Mouse (Mus musculus) 416B (cell line): ENCODE data around the gene Ncs1.

ENCODE experiments used
- DNase-seq: peaks from one replicate; pipeline ENCODE4 v3.0.0; 2011; ENCODE audit warnings: low read depth

Ncs1 gene

DNA sequence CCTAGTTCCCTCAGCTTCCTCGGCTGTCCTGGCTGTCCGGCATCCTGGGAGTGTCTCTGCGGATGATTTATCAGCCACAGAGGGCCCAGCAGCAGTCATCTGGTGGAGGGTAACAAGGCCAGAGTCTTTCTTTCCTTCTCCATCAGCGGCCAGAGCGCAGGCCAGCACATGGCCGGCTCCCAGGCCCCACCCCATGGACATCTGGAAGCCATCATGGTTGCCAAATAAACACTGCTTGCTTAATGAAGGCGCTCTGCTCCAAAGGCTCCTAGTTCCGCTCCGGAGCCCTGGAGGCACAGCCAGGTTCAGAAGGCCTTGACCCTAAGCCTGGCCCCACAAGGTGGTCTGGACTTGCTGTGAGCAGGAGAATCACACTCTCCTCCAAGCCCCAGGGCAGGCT is 94.2 kb downstream of the Ncs1 start:
- no peak for DNase-seq

DNA sequence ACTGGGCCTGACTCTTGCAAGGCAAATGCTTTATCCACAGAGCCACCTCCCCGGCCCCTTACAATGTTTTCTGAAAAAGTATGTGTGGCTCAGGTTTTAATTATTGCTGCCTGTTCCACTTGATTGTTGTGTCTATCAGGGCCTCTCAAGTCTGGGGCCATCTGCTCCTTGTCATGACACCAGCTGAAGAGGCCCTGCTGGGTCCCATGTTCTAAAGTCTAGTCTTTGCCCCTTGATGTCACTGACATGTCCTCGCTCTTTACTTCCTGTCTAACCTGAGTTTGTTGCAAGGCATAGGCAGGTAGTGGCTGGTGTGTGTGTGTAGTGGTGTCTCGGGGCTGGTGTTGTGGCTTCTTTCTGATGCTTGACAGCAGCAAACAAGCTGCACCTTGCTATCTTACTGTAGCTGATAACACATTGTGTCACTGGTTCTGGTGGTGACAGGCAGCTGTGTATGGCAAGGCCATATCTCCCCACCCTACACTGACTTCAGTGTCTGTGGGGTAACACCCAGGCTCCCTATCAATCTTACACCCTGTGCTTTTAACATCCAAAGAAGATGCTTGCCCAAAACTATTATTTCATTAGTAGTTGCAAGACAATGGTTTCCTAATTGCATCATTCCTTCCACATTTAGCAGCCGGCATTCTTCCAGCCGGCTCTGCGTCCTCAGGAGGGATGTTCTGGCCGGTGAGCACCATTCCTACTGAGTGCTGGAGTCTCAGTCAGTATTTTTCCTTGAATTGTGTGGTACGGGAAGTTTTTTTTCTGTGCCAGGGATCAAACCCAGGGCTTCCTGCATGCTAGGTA is 96.3 kb downstream of the Ncs1 start:
- DNase-seq: no peak
